Mouse (Mus musculus): Measurements from ENCODE around the gene Olfr625-ps1.

GRCm38 (mm10) chr7:103663598-103663997 lies 18.9 kb upstream of the Olfr625-ps1 start, which contains the start of gene Olfr623:
- TF ChIP-seq CTCF (IDR thresholded peaks at IDR 0.05; ENCODE audit: low read depth) (no peak), EP300 (IDR thresholded peaks at IDR 0.05; ENCODE audit: low read depth) (no peak)

All from liver, postnatal 0 days (tissue).